Mouse (Mus musculus): ENCODE measurements around the gene Borcs7. TPM values are rescaled to one million over a fixed set of nuclear protein-coding genes. Genes with fewer than 3 reads are reported as not detected.
"Not testable (repeated sequence)": the region's sequence is repeated elsewhere in the genome, so short reads cannot be mapped to it uniquely, and the experiment has no call there.

Gene Borcs7
- polyA plus RNA-seq, 1 experiment from 2014 or later, result 14.3 TPM

- H3K4me1 ChIP-seq, result peaks cover 5% of the 10 kb centered on the region
- H3K27me3 ChIP-seq, result no peaks in the 10 kb centered on the region
- no peaks in the 10 kb centered on the region for H3K9me3 ChIP-seq (replicated peaks)
- no peak overlapping the region for H3K27ac ChIP-seq
- WGBS, result 62% methylated on average over 8 of the region's 8 CpGs
- no peak for ATAC-seq
- H3K4me2 ChIP-seq, result no peak overlapping the region
- no peak overlapping the region for H3K4me3 ChIP-seq
- no peak overlapping the region for H3K9ac ChIP-seq
- no peaks in the 10 kb centered on the region for H3K36me3 ChIP-seq (ENCODE audit: poor library complexity, severe bottlenecking)
Measured at GRCm38 (mm10) chr19:46727140-46727736, 37.5 kb downstream of the Borcs7 start.

GRCm38 (mm10) chr19:46727945-46728540 lies 38.3 kb downstream of the Borcs7 start:
- no peak overlapping the region for H3K27ac ChIP-seq
- H3K4me2 ChIP-seq, result no peak overlapping the region

DNA sequence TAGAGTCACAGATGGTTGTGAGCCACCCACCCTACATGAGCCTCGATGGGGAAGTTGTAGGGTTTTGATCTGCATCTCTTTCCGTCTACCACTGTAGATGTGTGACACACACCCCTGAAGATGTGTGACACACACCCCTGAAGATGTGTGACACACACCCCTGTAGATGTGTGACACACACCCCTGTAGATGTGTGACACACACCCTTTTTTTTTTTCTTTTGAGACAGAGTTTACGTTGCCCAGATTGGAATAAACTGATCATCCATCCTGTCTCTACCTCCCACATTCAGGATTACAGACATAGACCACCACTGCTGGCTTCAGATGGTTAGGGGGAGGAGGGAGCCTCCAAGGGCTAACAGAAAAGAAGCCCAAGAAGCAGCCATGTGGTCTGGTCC lies 39.2 kb downstream of the Borcs7 start:
- Histone ChIP-seq H3K27me3 (no peaks in the 10 kb centered on the region), H3K4me3 (no peak overlapping the region), H3K9ac (no peak overlapping the region), H3K4me2 (no peak overlapping the region), H3K9me3 (replicated peaks) (no peaks in the 10 kb centered on the region), H3K36me3 (ENCODE audit: poor library complexity, severe bottlenecking) (no peaks in the 10 kb centered on the region), H3K27ac (no peak overlapping the region), H3K4me1 (peaks cover 5% of the 10 kb centered on the region)
- ATAC-seq, result no peak
- 89% methylated on average over 3 of the region's 3 CpGs for WGBS

More at GRCm38 (mm10) chr19:46727945-46728540, 38.3 kb downstream of the Borcs7 start:
- no peaks in the 10 kb centered on the region for H3K9me3 ChIP-seq (replicated peaks)
- 91% methylated on average over 11 of the region's 11 CpGs for WGBS
- peaks cover 5% of the 10 kb centered on the region for H3K4me1 ChIP-seq
- ATAC-seq, result no peak
- H3K9ac ChIP-seq, result no peak overlapping the region
- no peaks in the 10 kb centered on the region for H3K36me3 ChIP-seq (ENCODE audit: poor library complexity, severe bottlenecking)
- no peaks in the 10 kb centered on the region for H3K27me3 ChIP-seq
- no peak overlapping the region for H3K4me3 ChIP-seq

DNA sequence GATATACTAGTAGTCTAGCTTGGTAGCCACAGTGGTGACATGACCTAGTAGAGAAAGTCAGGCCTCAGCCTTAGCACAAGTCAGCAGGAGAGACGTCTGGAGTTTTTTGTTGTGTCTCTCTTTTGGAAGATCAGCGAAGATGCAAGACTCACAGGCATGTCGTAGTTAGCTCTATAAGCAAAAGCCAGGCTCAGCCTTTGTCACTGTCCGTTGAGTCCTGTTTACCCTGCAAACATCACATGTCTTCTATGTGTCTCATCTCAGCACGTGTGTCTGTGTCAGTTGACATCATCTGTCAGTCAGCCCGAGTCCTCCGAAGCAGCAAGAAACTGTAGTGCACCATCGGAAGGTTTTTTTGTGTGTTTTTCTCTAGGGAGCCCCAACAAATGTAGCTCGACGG lies 41.6 kb downstream of the Borcs7 start:
- WGBS, result 90% methylated on average over 10 of the region's 10 CpGs
- Histone ChIP-seq H3K9ac (no peak overlapping the region), H3K27ac (no peak overlapping the region), H3K4me2 (no peak overlapping the region), H3K4me3 (no peak overlapping the region), H3K4me1 (peaks cover 5% of the 10 kb centered on the region), H3K36me3 (ENCODE audit: poor library complexity, severe bottlenecking) (no peaks in the 10 kb centered on the region), H3K9me3 (replicated peaks) (no peaks in the 10 kb centered on the region), H3K27me3 (no peaks in the 10 kb centered on the region)
- no peak for ATAC-seq

GRCm38 (mm10) chr19:46732673-46733072 lies 43.0 kb downstream of the Borcs7 start:
- H3K27me3 ChIP-seq; H3K9me3 ChIP-seq (replicated peaks); ATAC-seq; H3K4me3 ChIP-seq; H3K9ac ChIP-seq; H3K4me1 ChIP-seq; H3K4me2 ChIP-seq; H3K27ac ChIP-seq; H3K36me3 ChIP-seq (ENCODE audit: poor library complexity, severe bottlenecking): not testable (repeated sequence)
- 94% methylated on average over 5 of the region's 5 CpGs for WGBS

GRCm38 (mm10) chr19:46733626-46734025 lies 43.9 kb downstream of the Borcs7 start:
- H3K4me1 ChIP-seq, result no peaks in the 10 kb centered on the region
- WGBS, result 89% methylated on average over 7 of the region's 7 CpGs
- H3K4me3 ChIP-seq, result no peak overlapping the region
- no peak overlapping the region for H3K4me2 ChIP-seq
- no peaks in the 10 kb centered on the region for H3K36me3 ChIP-seq (ENCODE audit: poor library complexity, severe bottlenecking)
- no peak overlapping the region for H3K27ac ChIP-seq
- H3K27me3 ChIP-seq, result no peaks in the 10 kb centered on the region
- H3K9ac ChIP-seq, result no peak overlapping the region
- ATAC-seq, result no peak
- no peaks in the 10 kb centered on the region for H3K9me3 ChIP-seq (replicated peaks)

DNA sequence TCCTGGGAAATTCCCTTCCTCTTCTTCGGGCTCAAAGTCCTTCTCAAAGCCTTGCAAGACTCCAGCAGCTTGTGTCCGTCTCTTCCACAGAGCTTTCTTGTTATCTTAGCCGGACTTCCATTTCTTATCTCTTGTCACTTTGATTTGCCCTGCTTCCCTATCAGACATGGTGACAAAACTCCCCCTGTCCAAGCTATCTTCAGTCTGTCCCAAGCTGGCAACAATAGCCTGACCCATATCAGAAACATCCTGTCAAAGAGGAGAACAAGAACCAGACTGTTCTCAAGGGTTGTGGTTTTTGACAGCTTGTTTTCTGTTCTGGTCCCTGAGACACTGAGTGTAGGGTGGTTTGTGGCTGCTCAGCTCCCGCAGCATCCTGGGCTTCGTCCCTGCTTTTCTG lies 45.5 kb downstream of the Borcs7 start:
- WGBS, result 72% methylated on average over 5 of the region's 5 CpGs
- no peak for ATAC-seq
- Histone ChIP-seq H3K36me3 (ENCODE audit: poor library complexity, severe bottlenecking) (no peaks in the 10 kb centered on the region), H3K27me3 (no peaks in the 10 kb centered on the region), H3K4me2 (no peak overlapping the region), H3K27ac (no peak overlapping the region), H3K9ac (no peak overlapping the region), H3K4me1 (no peaks in the 10 kb centered on the region), H3K9me3 (replicated peaks) (no peaks in the 10 kb centered on the region), H3K4me3 (no peak overlapping the region)

DNA sequence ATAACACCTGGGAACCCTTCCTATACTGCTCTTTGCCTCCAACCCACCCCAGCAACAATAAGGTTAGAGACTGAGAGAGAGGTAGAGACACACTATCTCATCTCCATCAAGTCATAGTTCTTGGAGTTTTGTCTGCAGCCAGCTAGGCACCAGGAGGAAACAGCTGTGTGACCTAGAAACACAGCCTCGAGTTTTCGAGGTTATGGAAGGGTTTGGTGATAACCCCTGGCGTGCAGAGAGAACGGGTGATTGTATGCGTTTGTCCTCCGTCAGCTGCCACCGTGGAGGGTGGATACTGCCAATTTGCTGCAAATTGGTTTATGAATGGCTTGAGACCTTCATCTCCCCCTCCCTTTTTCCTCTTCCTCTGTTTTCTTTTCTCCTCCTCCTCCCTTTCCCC lies 47.4 kb downstream of the Borcs7 start:
- Histone ChIP-seq H3K4me2 (no peak overlapping the region), H3K4me1 (no peaks in the 10 kb centered on the region), H3K36me3 (ENCODE audit: poor library complexity, severe bottlenecking) (no peaks in the 10 kb centered on the region), H3K9ac (no peak overlapping the region), H3K27me3 (no peaks in the 10 kb centered on the region), H3K4me3 (no peak overlapping the region), H3K27ac (no peak overlapping the region), H3K9me3 (replicated peaks) (no peaks in the 10 kb centered on the region)
- 83% methylated on average over 7 of the region's 7 CpGs for WGBS
- no peak for ATAC-seq

GRCm38 (mm10) chr19:46740341-46741008 lies 50.8 kb downstream of the Borcs7 start:
- H3K36me3 ChIP-seq (ENCODE audit: poor library complexity, severe bottlenecking), result no peaks in the 10 kb centered on the region
- no peak overlapping the region for H3K4me3 ChIP-seq
- 52% methylated on average over 7 of the region's 7 CpGs for WGBS
- no peak overlapping the region for H3K27ac ChIP-seq
- no peak overlapping the region for H3K4me2 ChIP-seq
- 0 out of 2 replicates have a peak, but pooled peaks have one; percentile 19 for ATAC-seq
- no peaks in the 10 kb centered on the region for H3K9me3 ChIP-seq (replicated peaks)
- peaks cover 4% of the 10 kb centered on the region; the same call in 1 of the 2 replicates for H3K4me1 ChIP-seq
- H3K27me3 ChIP-seq, result no peaks in the 10 kb centered on the region
- no peak overlapping the region for H3K9ac ChIP-seq

DNA sequence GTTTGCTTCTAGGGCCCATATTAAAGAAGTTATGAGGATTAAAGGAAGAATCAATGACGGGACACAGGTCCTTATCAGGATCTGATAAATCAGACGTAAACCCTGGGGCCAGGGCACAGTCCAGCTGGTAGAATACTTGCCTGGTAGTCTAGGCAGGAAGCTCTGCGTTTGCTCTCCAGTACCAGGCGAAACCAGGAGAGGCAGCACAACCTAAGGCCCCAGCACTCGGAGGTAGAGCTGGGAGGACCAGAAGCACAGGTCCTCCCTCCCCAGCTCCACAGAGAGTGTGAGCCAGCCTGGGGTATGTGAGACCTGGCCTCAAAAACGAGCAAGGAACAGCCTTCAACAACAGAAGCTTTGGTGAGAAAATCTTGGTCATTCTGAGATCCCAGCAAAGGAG lies 51.9 kb downstream of the Borcs7 start:
- 44% methylated on average over 6 of the region's 6 CpGs for WGBS
- H3K9me3 ChIP-seq (replicated peaks), result no peaks in the 10 kb centered on the region
- ATAC-seq, result no peak

DNA sequence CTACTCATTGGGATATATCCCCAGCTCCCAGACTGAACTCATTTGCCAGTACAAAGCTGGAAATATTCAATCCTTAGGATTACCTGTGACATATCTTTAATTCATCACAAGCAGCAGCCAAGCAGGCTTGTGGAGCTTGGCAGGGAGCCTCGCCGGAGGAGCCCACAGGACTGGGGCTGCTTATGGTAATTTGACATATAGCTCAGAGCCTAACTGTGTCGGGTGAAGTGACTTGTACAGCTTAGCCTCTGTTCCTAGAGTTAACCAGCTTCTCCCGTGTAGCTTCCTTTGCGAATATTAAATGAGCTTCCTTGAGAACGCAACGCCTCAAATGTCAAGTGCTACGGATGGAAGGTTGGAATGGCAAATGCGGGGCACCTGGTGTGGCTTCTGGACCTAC lies 55.0 kb downstream of the Borcs7 start:
- Histone ChIP-seq H3K4me1 (peaks cover 4% of the 10 kb centered on the region; the same call in 1 of the 2 replicates), H3K4me3 (no peak overlapping the region), H3K27me3 (no peaks in the 10 kb centered on the region), H3K9me3 (replicated peaks) (no peaks in the 10 kb centered on the region), H3K9ac (no peak overlapping the region), H3K27ac (no peak overlapping the region), H3K36me3 (ENCODE audit: poor library complexity, severe bottlenecking) (no peaks in the 10 kb centered on the region), H3K4me2 (no peak overlapping the region)
- 74% methylated on average over 9 of the region's 9 CpGs for WGBS
- ATAC-seq, result no peak

More for the DNA sequence above, 51.9 kb downstream of the Borcs7 start:
- no peak overlapping the region for H3K4me2 ChIP-seq
- H3K9ac ChIP-seq, result no peak overlapping the region
- H3K4me1 ChIP-seq, result peaks cover 4% of the 10 kb centered on the region; the same call in 1 of the 2 replicates
- no peaks in the 10 kb centered on the region for H3K27me3 ChIP-seq
- H3K4me3 ChIP-seq, result no peak overlapping the region
- no peaks in the 10 kb centered on the region for H3K36me3 ChIP-seq (ENCODE audit: poor library complexity, severe bottlenecking)
- no peak overlapping the region for H3K27ac ChIP-seq

GRCm38 (mm10) chr19:46747799-46748198 lies 58.1 kb downstream of the Borcs7 start:
- no peak overlapping the region for H3K27ac ChIP-seq
- H3K36me3 ChIP-seq (ENCODE audit: poor library complexity, severe bottlenecking), result no peaks in the 10 kb centered on the region
- WGBS, result 88% methylated on average over 3 of the region's 3 CpGs
- no peak overlapping the region for H3K4me2 ChIP-seq
- no peak for ATAC-seq
- peaks cover 4% of the 10 kb centered on the region; the same call in 1 of the 2 replicates for H3K4me1 ChIP-seq
- no peaks in the 10 kb centered on the region for H3K9me3 ChIP-seq (replicated peaks)
- no peak overlapping the region for H3K9ac ChIP-seq
- H3K27me3 ChIP-seq, result no peaks in the 10 kb centered on the region
- no peak overlapping the region for H3K4me3 ChIP-seq
